Mouse (Mus musculus) c-Kit-negative CD71-positive TER-119-positive erythroid progenitor cells, embryonic 14.5 days (primary cell): ENCODE results near the gene Krt10.

ENCODE experiments used
- DNase-seq: peaks from one replicate; pipeline ENCODE4 v3.0.0-alpha.2; 2013; ENCODE audit warnings: low read depth, low spot score

The Krt10 gene

DNA sequence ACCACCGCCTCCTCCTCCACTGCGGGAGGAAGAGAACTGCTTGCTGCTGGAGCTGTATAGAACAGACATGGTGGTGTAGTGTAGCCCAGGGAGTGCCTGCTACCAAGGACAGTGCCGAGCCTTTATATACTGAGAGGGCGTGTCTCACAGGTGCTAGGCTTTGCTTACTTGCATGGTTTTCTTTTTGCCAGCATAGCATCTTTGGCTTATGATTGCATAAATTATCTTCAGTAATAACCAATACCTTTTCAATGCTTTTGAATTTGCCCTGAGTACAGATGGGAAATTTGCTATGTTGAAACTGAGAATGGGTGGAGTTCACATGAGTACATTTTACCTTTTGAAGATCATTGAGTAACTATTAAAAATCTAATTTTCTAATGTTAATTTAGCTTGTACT, at the start of gene Krt10:
TSS of gene Krt10 (minus strand) at position 101 of the 400 bp plus-strand sequence.
- DNase-seq: no peak

DNA sequence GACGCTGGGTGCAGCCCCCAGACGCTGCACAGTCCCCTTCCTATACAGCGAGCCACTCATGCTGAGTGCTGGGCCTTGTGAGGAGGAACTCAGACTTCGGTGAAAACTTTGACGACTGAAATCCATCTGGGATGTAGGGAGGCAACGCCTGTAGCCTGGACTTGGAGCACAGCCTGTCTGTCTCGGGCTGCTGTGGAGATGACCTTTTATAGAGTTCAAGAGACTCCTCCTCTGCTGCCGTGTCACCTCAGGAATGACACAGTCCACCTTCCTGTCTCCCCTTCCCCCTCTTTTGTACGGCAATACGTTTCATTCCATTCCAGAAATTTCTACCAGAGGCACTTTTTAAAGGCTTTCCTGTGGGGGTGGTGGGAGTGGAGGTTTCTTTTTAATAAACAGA, 48.8 kb upstream of the Krt10 start, which contains the start of gene Krt20:
TSS of gene Krt20 (minus strand) at position 179 of the 400 bp plus-strand sequence.
- no peak for DNase-seq

DNA sequence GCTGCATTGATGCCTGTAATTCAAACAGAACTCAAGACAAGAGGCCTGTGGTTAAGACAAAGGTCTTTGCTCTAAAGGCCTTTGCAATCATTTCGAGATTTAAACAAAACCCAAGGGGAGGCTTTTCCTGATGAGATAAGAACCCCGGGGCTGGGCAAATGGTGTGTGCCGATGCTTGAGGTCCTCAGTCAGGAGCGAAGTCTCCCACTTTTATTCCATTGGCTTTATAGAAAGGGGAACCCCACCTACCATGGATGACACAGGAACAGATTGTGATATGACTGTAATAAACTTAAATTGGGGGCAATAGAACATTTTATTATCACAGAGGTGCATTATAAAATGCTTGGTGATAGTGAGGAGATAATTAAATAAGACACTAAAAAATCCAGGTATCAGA, 47.5 kb upstream of the Krt10 start:
- DNase-seq: no peak

DNA sequence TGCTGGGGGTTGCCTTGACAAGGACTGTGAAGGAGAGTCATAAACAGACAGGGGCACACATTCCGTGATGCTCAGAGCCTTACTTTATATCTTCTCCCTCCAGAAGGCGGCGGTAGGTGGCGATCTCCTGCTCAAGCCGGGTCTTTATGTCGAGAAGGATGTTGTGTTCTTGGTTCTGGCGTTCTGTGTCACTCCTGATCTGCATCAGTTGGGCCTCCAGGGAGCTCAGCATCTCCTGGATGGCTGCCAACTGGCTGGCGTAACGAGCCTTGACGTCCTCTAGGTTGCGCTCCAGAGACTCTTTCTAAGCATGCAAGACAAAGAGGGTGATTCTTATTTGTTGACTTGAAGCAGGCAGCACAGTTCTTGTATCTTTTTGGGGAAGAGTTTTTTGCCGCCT, 41.5 kb upstream of the Krt10 start:
- DNase-seq: no peak

DNA sequence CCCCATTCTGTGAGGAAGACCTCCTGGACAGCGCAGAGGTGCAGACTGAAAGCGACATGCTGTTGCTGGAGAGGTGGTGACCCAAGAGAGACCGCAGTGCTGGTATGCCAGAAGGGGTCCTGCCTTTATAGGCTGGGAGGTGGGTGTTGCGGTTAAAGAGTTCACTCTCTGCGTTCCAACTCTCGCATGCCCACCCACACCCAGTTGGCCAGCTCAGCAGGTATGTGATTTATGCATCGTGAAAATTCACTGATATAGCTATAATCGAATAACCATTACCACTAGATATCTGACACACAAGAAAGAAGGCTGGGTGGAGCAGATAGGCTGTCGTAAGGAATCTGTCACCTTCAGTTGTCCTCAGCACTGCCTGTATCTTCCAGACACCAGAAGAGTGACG, 33.0 kb upstream of the Krt10 start, which contains the start of gene Krt12:
TSS of gene Krt12 (minus strand) at position 101 of the 400 bp plus-strand sequence.
- DNase-seq: no peak

DNA sequence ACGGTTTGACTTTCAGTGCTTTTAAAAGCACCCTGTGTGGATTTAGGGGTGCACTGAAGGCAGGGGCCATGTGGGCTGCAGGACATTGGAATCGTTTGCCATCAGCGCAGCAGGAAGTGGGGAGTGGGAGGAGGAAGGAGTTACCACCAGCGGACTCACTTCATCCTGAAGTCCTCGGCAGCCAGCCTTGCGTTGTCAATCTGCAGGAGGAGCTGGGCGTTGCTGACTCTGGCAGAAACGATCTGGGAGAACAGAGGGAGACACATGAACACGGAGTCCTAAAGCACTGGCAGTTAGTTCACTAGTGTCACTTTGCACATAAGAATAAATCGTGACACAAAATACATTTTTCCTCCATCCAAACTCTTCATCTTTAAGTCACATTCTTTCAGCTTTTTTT, 31.4 kb upstream of the Krt10 start:
- DNase-seq: no peak

DNA sequence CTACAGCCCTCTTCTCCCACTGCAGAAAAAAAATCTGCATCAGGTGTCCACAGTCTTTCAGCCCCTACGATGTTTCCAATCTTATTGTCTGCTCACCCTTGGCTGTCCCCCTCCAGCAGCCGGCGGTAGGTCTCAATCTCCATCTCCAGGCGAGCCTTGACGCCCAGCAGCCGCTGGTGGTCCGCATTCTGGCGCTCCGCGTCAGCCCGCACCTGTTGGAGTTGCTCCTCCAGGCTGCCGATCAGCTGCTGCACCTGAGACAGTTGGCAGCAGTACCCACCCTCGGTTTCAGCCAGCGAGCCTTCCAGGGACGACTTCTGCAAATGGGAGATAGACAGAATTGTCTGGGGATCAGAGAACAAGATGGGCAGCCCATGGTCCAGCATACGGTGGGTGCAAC, 28.7 kb upstream of the Krt10 start:
- DNase-seq: no peak

DNA sequence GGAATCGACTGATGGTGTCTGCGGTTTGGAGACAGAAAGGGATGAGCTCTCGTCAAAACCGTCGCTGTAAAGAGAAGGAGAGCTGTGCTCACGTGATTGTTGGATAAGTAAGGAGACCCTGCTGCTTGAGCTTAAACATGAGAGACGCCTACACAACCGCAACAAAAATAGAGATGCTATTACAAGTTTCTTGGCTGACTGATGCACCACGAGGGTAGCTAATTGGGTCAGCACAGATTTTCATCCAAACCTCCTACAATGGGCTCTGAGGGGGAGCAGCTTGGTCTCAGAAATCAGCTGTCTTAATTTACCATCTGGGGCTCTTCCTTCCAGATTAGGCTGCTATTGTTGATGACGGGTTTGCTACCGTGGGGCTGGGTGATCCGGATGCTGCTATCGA, 27.7 kb upstream of the Krt10 start:
- DNase-seq: no peak

DNA sequence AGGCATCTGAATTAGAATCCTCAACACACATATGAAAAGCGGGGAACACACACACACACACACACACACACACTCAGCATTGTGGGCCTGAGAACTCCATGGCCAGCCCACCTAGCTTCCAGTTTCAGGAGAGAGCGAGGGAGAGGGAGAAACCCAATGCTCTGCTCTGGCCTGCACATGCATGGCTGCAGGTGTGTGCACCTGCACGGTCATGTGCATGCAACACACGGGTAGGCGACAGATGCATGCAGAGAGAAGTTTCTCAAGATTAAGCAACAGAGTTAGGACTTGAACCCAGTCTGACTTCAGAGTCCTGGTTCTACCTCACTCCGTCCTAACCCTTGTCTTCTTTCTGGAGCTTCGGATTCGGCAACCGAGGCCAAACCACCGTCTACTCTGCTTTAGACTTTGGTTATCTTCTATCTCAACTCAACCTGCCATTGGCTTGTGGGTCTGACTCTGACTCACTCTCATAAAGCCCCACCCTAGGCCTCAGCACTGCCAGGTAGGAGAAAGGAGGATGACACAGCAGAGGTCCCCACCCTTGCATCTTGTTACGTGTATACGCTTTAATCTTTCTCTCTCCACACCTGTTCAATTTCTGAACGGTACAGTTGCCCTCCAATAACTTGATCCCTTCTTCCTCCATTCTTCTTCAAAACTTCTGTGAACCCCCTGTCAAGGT, 25.4 kb upstream of the Krt10 start:
- DNase-seq: no peak

DNA sequence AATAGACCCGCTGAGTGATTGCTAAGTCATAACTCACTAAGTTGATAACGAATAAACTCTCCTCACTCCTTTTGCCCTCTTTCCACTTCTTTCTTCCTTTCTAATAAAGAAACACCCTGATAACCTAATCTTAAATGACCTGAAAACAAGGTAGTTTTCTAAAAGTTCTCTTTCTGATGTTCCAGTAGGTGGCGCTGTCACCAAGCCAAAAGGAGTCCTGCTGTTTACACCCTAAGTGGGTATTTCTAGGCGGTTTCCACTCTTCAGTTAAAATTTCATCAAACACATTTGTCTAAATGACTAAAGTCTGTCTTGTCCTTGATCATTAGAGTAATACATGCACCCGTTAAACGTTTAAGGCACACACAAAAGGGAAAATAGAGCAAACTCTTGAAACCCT, 24.1 kb upstream of the Krt10 start:
- DNase-seq: no peak

DNA sequence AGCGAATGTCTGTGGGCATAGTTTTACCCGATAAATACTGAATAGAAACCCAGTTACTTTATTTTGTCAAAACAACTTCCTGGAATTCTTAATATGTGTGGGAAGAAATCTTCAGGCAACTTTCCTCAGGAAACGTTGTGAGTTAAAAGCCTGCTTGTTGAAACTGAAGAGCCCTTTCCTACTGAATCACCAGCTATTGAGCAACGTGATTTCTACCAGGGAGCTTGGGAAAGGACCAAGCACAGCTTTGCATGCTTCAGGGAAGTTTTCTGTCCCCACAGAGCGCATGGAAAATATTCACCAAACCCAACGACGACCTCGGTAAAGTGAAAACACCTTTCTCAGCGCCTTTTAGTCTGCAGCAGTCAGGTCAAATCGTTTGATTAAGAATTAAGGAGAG, 17.0 kb upstream of the Krt10 start:
- no peak for DNase-seq

DNA sequence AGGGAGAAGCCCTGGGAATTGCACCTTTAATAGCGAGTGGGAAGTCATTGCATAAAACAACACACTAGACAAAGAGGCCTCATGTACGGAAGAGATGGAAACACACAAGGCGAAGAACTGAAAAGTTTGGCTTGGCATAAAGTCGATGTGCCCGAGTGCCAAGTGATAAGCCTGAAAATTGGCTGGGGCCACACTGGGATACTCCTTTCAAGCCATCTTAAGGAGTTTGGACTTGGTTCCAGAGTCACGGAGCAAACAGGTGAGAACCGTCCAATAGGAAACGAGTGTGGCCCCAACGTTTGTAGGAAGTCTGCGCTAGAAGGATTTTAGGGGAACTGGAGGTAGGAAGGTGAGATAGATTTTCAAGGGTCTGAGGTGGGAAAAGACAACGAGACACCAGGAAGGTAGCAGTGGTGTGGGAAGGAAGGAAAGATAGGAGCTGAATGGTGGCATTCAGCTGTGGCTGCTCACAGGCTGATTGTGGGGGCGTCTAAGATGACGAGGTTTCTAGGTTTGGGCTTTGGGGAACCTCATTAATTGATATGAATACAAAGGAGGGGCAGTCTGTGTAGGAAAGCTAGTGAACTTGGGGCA, 10.9 kb upstream of the Krt10 start:
- DNase-seq: no peak

DNA sequence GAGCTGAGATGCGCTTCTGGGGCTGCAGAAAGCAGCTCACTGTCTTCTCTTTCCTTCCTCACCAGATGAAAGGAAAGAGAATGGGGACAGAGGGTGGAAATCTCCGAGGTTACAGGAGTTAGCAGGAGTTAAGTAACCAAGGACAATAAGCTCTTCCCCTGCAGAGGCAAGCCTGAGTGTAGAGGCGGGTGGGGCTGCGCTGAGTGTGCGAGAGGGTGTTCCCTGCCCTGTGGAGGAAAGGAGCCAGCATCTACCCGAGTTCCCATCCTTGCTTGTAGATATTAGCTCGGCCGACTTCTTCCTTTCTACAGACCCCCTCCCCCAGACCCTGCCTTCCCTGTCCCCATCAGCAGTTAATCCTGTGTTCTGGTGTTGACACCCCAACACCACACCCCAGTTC, 9.7 kb upstream of the Krt10 start:
- DNase-seq: no peak

DNA sequence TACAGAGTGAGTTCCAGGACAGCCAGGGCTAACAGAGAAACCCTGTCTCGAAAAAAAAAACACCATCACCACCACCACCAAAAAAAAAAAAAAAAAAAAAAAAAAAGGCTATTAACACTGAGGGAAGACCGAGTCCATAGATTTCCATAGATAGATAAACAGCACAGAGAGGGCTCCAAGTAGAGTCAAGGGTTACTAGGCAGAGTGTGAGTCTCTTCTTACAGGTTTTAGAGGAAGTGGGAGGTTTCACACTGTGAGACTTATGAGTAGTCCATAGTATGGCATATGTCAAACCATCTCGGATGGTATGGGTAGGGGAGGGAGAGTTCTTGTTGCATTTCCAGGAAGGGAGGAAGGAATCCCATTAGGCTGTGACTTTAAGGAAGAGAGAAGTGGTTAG, 8.9 kb upstream of the Krt10 start:
- DNase-seq: no peak

DNA sequence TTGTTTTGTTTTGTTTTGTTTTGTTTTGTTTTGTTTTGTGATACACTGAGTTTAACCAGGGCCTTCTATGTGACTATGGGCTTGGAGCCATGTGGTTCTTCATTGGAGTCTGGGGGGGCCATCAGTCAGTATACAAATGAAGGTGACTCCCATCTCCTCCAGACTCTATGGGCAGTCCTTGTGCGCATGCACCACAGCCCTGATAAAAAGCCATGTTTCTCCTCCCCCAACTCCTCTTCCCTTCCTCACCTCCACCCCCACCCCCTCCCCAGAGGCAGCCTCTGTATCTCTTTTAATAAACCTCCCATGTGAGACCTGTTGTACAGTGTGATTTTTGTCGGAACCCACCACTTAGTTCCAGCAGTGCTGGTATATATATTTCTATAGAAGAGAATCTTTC, 7.5 kb upstream of the Krt10 start:
- no peak for DNase-seq

DNA sequence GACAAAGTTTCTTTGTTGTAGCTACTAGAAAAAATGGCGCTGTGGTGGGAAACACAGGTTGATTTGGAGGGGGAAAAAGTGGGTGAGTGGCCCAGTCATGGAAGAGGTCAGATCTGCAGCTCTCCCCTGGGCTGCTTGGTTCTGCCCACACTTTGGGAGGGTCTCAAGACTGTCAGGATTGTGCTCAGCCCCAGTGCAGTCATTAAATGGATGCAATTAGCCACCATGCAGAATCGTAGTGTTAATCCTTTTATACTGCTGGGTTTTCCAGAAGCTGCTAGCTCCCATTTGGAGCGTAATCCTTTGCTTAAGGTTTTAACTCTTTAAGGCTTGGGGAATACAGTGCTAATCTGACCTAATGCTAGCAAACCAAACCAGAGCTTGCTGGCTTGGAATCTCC, 6.9 kb upstream of the Krt10 start:
- no peak for DNase-seq

DNA sequence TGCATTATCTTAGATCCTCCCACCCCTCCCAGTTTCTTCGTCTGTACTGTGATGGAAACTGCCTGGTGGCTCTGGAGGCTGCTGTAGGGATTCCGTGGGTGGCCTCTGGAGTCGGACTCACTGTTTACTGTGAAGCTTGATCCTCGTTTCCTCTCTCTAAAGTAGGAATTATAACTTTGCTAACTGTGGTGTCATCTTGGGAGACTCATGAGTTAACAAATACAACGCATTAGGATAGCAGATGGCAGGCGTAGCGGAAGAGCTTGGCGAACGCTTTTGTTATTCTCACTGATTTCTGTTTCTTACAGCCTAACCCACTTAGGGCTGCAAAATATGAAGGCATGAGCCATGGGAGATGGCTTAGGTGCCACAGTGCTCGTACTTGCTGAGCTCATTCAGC, 3.3 kb upstream of the Krt10 start:
- DNase-seq: no peak

DNA sequence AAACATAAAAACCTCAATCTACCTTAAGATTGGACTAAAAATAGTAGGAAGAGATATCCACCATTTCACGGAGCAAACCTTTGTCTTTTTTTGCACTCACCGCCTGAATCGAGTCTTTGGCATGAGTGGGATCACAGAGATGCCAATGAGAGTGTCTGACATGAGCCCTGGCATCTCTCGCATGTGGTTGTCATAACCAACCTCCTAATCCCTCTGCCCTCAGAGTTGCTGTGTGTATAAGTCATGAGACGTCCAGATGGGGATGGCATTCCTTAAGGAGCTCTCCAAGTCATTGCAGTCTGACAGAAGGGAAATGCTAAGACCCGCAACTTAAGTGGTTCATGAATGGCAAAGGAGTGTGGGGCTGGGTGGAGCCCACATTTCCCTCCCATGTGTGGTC, 2.2 kb upstream of the Krt10 start:
- DNase-seq: no peak

DNA sequence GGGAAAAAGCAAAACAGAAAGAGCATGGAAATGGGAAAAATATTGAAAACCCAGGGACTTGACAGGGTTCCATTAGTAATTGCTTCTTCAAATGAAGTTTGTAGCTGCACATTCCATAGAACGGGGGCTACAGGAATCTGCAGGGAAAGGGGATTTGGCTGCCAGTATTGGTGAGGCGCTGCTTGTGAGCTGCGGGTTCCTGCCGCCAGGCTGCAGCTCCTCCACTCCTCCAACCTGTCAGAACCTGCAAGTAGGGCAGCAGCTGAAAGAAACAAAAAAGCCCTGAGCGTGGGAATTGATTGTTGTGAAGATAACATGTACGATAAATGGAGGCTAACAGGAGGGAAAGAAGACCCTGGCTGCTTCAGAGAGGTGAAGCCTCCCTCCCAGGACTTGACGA, 1.7 kb upstream of the Krt10 start:
- no peak for DNase-seq

DNA sequence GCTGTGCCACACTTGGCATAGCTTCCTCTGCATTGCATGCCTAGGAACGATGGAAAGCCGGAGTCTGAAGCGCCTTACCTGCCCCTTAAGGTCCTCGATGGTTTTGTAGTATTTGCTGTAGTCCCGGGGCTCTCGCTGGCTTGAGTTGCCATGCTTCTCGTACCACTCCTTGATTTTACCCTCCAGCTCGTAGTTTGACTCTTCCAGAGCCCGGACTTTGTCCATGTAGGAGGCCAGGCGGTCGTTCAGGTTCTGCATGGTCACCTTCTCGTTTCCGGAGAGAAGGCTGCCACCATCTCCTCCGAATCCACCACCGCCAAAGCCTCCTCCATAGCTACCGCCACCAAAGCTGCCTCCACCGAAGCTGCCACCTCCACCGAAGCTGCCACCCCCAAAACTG, 503 bp downstream of the Krt10 start:
- no peak for DNase-seq

DNA sequence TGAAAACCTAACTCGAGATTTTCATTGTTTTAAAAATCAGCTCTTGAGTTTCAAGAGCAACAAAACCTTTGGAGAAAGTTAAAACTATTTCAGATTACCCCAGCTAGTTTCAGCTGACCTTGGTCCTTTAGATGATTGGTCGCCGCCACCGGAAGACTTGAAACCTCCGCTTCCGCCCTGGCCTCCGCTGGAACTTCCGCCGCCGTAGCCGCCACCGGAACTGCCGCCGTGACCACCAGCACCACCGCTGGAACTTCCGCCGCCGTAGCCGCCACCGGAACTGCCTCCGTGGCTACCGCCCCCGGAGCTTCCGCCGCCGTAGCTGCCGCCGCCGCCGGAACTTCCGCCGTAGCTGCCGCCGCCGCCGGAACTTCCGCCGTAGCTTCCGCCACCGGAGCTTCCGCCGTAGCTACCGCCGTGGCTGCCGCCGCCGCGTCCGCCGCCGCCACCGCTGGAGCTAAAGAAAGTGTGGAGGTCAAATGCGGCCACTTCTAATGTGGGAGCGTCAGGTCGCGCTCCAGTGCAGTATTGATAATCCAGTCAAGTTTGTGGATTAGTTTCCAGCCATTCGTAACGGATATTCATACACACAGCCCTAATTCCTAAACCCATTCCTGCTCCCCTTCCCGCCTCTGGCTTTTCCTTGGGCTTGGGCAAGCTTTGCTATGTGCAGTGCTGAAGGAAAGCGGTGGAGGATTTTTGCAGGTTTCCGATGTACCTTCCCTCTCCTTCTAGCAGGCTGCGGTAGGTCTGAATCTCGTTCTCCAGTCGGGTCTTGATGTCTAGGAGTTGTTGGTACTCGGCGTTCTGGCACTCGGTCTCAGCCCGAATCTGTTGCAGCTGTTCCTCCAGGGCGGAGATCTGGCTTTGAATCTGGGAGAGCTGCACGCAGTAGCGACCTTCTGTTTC, 3.1 kb downstream of the Krt10 start:
- no peak for DNase-seq

DNA sequence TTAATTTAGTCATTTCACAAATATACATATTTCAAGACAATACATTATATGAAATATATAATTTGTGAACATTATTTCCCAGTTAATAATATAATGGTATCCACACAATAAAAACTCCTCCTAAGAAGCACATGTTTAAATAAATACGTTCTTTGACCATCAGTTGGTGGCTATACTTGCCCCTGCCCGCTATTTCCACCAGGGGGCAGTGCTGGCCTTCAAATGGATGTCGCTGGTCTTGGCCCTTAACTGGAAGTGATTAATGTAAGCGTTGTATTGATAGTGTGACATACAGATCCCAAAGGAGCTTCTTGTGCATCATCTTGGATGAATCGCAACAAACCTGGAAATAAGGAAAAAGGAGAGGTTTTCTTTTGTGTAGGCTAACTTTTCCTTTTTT, 9.6 kb downstream of the Krt10 start:
- peak; percentile 21 for DNase-seq

DNA sequence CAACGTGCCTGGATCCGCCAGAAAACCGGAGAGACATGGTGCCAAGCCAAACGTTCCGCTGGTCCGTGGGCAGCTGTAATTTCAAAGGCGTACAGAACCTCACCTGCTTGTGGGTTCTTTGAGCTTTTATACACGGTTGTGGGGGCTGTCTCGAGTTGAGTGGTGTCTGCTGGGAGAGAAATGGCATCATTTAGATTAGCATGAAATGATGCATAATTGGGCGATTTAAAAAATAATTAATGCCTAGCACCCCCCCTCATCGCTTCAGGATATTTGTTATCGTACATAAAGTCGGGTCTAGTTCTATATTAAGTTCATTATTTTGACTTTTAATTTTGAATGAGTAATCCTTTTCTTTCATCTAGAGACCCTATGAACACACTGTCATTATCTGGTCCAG, 14.4 kb downstream of the Krt10 start, which contains the start of gene Krt28:
TSS of gene Krt28 (minus strand) at position 101 of the 400 bp plus-strand sequence.
- no peak for DNase-seq
